8 mouse cellular contexts compared by ENCODE assay signal in the genomic region with DNA sequence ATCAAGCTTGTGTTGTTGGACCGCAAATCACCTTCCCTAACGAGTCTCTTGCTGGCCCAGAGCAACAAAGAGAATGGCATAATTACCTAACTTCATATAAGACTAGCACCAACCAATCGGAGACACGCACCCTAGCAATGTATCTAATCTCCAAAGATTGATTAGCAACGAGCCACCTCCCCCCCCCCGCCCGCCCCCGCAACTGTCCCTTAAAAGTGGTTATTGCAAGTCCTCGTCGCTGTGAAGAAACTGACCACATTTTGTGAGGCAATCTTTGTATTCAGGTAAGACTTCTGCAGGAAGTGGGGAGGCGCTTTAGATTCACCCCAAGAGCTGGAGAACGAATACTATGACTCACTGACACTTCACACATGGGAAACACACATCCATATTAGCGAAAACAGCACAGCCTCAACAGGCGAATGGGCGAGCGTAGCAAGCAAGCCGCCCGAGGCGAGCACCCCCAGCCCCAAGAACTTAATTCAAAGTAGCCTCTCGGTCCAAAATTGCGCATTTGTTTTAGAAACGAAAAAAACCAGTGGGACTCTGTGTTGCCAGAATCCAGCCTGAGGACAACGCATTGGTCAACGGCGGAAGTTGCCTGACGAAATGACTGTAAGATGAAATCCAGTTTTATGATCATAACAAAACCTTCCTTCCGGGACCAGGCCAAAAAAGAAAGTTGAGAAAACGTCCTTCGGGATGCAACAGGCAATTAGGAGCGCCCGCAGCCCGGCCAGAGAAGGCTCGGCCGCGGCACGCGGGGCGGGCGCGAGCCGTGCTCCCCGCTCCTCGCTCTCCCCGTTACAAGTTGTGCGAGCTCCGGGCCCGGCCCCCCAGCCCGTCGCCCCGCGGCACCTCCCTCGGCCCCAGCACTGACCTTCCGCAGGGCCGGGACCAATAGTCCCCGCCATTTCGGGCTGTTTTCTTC. TPM values are rescaled to one million over a fixed set of nuclear protein-coding genes. Genes with fewer than 3 reads are reported as not detected.
A peak's percentile ranks its signal among the peaks of the same experiment; 100 is the strongest.
DNase-seq lines count a peak whose midpoint lies in the region; ATAC-seq and TF ChIP-seq lines count a peak whose summit lies in the region.

No protein-coding gene starts in this region.

- peak; percentile 37 for ATAC-seq in intestine, postnatal 0 days
- ATAC-seq in limb, embryonic 15.5 days (ENCODE audit: insufficient number of reproducible peaks, low FRiP score, low TSS enrichment, low read depth) = peak; percentile 42
- peak; percentile 72 for ATAC-seq in midbrain, embryonic 15.5 days (replicated peaks)

- H3K4me1 ChIP-seq in intestine, postnatal 0 days (replicated peaks; ENCODE audit: control insufficient read depth, insufficient read depth, low read length) = no peaks in the 10 kb centered on the region
- H3K4me1 ChIP-seq in limb, embryonic 15.5 days = peaks cover 20% of the 10 kb centered on the region
- H3K4me1 ChIP-seq in midbrain, embryonic 15.5 days = peaks cover 18% of the 10 kb centered on the region

- no peaks in the 10 kb centered on the region for H3K27me3 ChIP-seq in intestine, postnatal 0 days (replicated peaks; ENCODE audit: control insufficient read depth, insufficient read depth, low read length)
- H3K27me3 ChIP-seq in limb, embryonic 15.5 days = no peaks in the 10 kb centered on the region
- H3K27me3 ChIP-seq in midbrain, embryonic 15.5 days (replicated peaks) = no peaks in the 10 kb centered on the region

- peak overlapping the region; percentile 63 for H3K4me2 ChIP-seq in intestine, postnatal 0 days (replicated peaks; ENCODE audit: low read depth)
- H3K4me2 ChIP-seq in limb, embryonic 15.5 days = peak overlapping the region; percentile 67
- H3K4me2 ChIP-seq in midbrain, embryonic 15.5 days = peak overlapping the region; percentile 67

- H3K36me3 ChIP-seq in intestine, postnatal 0 days (ENCODE audit: control insufficient read depth, insufficient read depth) = no peaks in the 10 kb centered on the region
- no peaks in the 10 kb centered on the region for H3K36me3 ChIP-seq in limb, embryonic 15.5 days
- H3K36me3 ChIP-seq in midbrain, embryonic 15.5 days (replicated peaks) = no peaks in the 10 kb centered on the region

- peak overlapping the region; percentile 91 for H3K9ac ChIP-seq in intestine, postnatal 0 days (ENCODE audit: low read depth, low read length)
- peak overlapping the region; percentile 98 for H3K9ac ChIP-seq in limb, embryonic 15.5 days
- H3K9ac ChIP-seq in midbrain, embryonic 15.5 days = peak overlapping the region; percentile 95

- TF ChIP-seq CTCF in intestine, postnatal 0 days (IDR thresholded peaks at IDR 0.05; ENCODE audit: low read depth) = no peak

- H3K4me3 ChIP-seq in intestine, postnatal 0 days (ENCODE audit: low read depth, low read length) = peak overlapping the region; percentile 79
- H3K4me3 ChIP-seq in limb, embryonic 15.5 days = peak overlapping the region; percentile 66
- peak overlapping the region; percentile 97 for H3K4me3 ChIP-seq in midbrain, embryonic 15.5 days

- no peaks in the 10 kb centered on the region for H3K9me3 ChIP-seq in intestine, postnatal 0 days (ENCODE audit: control insufficient read depth)
- no peaks in the 10 kb centered on the region for H3K9me3 ChIP-seq in limb, embryonic 15.5 days
- no peaks in the 10 kb centered on the region for H3K9me3 ChIP-seq in midbrain, embryonic 15.5 days

- H3K27ac ChIP-seq in intestine, postnatal 0 days (ENCODE audit: low read depth, low read length) = peak overlapping the region; percentile 99
- peak overlapping the region; percentile 97 for H3K27ac ChIP-seq in limb, embryonic 15.5 days
- peak overlapping the region; percentile 96 for H3K27ac ChIP-seq in midbrain, embryonic 15.5 days

- peak; percentile 24 to 59 for DNase-seq in urinary bladder, adult 18-20 months (ENCODE audit: low spot score in 2 of 2)
- DNase-seq in urinary bladder, postnatal 10 days (ENCODE audit: low spot score) = no peak
- peak; percentile 30 for DNase-seq in embryo, embryonic 11.5 days (ENCODE audit: low read depth, low spot score)
- peak; percentile 95 for DNase-seq in heart, adult 11 months
- peak; percentile 26 to 40 for DNase-seq in spleen, postnatal 36 days (ENCODE audit: low spot score in 2 of 2)

- 1% methylated on average over 55 of the region's 56 CpGs for WGBS in intestine, postnatal 0 days
- WGBS in limb, embryonic 15.5 days = under 1% methylated on average over 55 of the region's 56 CpGs
- under 1% methylated on average over 55 of the region's 56 CpGs for WGBS in midbrain, embryonic 15.5 days

RNA-seq across cellular contexts. Expression of a gene that starts 0.8 kb away (rescaled TPM):
- 9.4 and 10.1 TPM in 2 replicates for polyA plus RNA-seq in intestine, postnatal 0 days (2015; fragmentation: Nextera tagmentation; extraction: Ambion mirVana)
- 8.3 and 10.1 TPM in 2 replicates for polyA plus RNA-seq in limb, embryonic 15.5 days (2015; fragmentation: Nextera tagmentation; extraction: Ambion mirVana)
- polyA plus RNA-seq in midbrain, embryonic 15.5 days (2015; fragmentation: Nextera tagmentation; extraction: Ambion mirVana) = 13.0 and 13.2 TPM in 2 replicates

RNA-seq across cellular contexts. Expression of a gene that starts 43.8 kb away (rescaled TPM):
- 13.8 and 14.3 TPM in 2 replicates for polyA plus RNA-seq in intestine, postnatal 0 days (2015; fragmentation: Nextera tagmentation; extraction: Ambion mirVana)
- polyA plus RNA-seq in limb, embryonic 15.5 days (2015; fragmentation: Nextera tagmentation; extraction: Ambion mirVana) = 18.0 and 22.7 TPM in 2 replicates
- 14.3 and 14.5 TPM in 2 replicates for polyA plus RNA-seq in midbrain, embryonic 15.5 days (2015; fragmentation: Nextera tagmentation; extraction: Ambion mirVana)

RNA-seq across cellular contexts. Expression of a gene that starts 43.9 kb away (rescaled TPM):
- polyA plus RNA-seq in intestine, postnatal 0 days (2015; fragmentation: Nextera tagmentation; extraction: Ambion mirVana) = 26.1 and 31.6 TPM in 2 replicates
- polyA plus RNA-seq in limb, embryonic 15.5 days (2015; fragmentation: Nextera tagmentation; extraction: Ambion mirVana) = 28.3 and 28.8 TPM in 2 replicates
- 33.0 and 33.3 TPM in 2 replicates for polyA plus RNA-seq in midbrain, embryonic 15.5 days (2015; fragmentation: Nextera tagmentation; extraction: Ambion mirVana)
